Mouse (Mus musculus) lung, embryonic 14.5 days (tissue): ENCODE measurements around the gene Gucy2f. TPM values are rescaled to one million over a fixed set of nuclear protein-coding genes. Genes with fewer than 3 reads are reported as not detected.
"Not testable (repeated sequence)": the region's sequence is repeated elsewhere in the genome, so short reads cannot be mapped to it uniquely, and the experiment has no call there.

Experiments
- ATAC-seq: fragments of 200-750 bp; cut with Nextera tagmentation; 2 replicates; pipeline ENCODE4 v1.8.0; 2017; ENCODE audit warnings: mild to moderate bottlenecking, moderate TSS enrichment, moderate library complexity; ENCODE audit not compliant: insufficient read depth
- DNase-seq: peaks from one replicate; pipeline ENCODE4 v3.0.0-alpha.2; 2015
- H3K27ac ChIP-seq: fragments of 300-500 bp; sonication (generic); 2 replicates; pipeline ENCODE4 v1.5.1; 2014; ENCODE audit warnings: low read depth, mild to moderate bottlenecking, moderate library complexity
- H3K27me3 ChIP-seq: fragments of 300-500 bp; sonication (generic); 2 replicates; pipeline ENCODE4 v1.6.1; 2014; ENCODE audit warnings: low read length, control low read depth; ENCODE audit not compliant: insufficient read depth
- H3K36me3 ChIP-seq: fragments of 300-500 bp; sonication (generic); 2 replicates; pipeline ENCODE4 v1.6.1; 2014; ENCODE audit warnings: control low read depth; ENCODE audit not compliant: insufficient read depth
- H3K4me1 ChIP-seq: fragments of 300-500 bp; sonication (generic); 2 replicates; pipeline ENCODE4 v1.6.1; 2014; ENCODE audit warnings: antibody characterized with exemption, control low read depth; ENCODE audit not compliant: insufficient read depth
- H3K4me2 ChIP-seq: fragments of 300-500 bp; sonication (generic); 2 replicates; pipeline ENCODE4 v1.6.1; 2014; ENCODE audit warnings: mild to moderate bottlenecking
- H3K4me3 ChIP-seq: fragments of 300-500 bp; sonication (generic); 2 replicates; pipeline ENCODE4 v1.5.1; 2014; ENCODE audit warnings: low read depth, low read length
- H3K9ac ChIP-seq: fragments of 300-500 bp; sonication (generic); 2 replicates; pipeline ENCODE4 v1.6.1; 2014
- H3K9me3 ChIP-seq: fragments of 300-500 bp; sonication (generic); 2 replicates; pipeline ENCODE4 v1.6.1; 2016; ENCODE audit warnings: low read depth, low read length, control low read depth
- CTCF ChIP-seq: IDR thresholded peaks from 2 replicates; pipeline ENCODE4 v1.5.1; 2016; ENCODE audit warnings: antibody characterized with exemption, low read depth
- WGBS: fragments of 180-500 bp; shearing (Covaris S2); extraction: QIAGEN DNeasy Blood & Tissue Kit; methylation state at CpG from one replicate; pipeline ENCODE4 v1.1.7; 2014; 5-methylcytosine and 5-hydroxymethylcytosine counted together
- polyA plus RNA-seq: library from polyadenylated mRNA; unstranded; fragments of >200 nt; fragmentation: Nextera tagmentation; extraction: Ambion mirVana; gene quantifications from 2 replicates; pipeline ENCODE4 v1.2.1, GENCODE M21; 2014

Gene Gucy2f
- polyA plus RNA-seq = 0.04 and 0.09 TPM in 2 replicates

DNA sequence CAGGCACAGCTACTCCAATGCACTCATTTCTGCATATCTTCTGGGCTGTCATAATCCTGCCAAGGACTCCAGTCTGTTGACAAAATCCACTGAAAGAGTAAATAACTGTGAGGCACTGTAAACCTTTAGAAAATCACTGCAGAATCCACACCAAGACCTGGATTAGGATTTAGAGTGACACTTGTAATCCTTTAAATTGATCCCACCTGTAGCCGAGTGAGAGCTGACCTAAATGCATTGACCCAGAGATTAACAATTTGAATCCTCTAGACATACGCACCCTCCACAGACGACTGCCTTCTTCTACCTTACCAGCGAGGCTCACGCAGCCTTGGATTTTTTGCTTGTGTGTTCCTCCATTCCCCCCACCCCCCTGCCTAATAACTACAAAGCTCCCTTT lies at the start of gene Gucy2f:
Gucy2f (minus strand) TSS at position 101 of the 400 bp plus-strand sequence.
- WGBS = 12% methylated on average over 5 of the region's 5 CpGs
- no peaks in the 10 kb centered on the region for H3K27me3 ChIP-seq
- no peak within 1 kb of the TSS for H3K9ac ChIP-seq
- DNase-seq = no peak
- no peak within 1 kb of the TSS for H3K4me3 ChIP-seq
- no peak; the same call in 1 of the 2 replicates for ATAC-seq
- H3K27ac ChIP-seq = no peak within 1 kb of the TSS
- no peak within 1 kb of the TSS for H3K4me2 ChIP-seq
- H3K4me1 ChIP-seq = no peaks in the 10 kb centered on the region
- no peak for TF ChIP-seq CTCF
- H3K9me3 ChIP-seq = no peaks in the 10 kb centered on the region
- no peaks in the 10 kb centered on the region for H3K36me3 ChIP-seq

DNA sequence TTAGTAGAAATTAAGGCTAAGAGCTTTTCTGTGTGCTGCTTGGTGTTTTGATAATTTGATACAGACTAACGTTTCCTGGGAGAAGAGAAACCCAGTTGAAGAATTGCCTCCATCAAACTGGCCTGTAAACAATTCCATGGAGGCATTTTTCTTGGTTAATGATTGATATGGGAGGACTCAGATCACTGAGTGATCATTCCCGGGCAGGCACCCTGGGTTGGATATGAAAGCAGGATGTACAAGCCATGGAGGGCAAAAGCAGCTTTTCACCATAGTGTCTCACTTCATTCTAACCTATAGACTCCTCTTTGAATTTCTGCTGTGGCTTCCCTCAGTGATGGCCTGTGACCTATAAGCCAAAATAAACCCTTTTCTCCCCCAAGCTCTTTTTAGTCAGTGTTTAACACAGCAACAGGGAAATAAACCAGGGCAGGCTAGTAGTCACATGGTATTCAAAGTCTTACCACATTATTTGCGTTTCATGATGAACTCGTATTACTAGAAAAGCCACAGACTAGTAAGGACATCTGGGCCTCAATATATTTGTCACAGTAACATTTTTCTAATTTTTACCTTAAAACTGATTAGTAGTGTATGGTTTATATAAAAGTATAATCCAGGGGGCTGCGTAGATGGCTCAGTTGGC lies 49.1 kb upstream of the Gucy2f start:
- DNase-seq (no peak), ATAC-seq (no peak)
- Histone ChIP-seq H3K9me3 (no peaks in the 10 kb centered on the region), H3K36me3 (no peaks in the 10 kb centered on the region), H3K27ac (no peak overlapping the region), H3K4me3 (no peak overlapping the region), H3K4me2 (no peak overlapping the region), H3K4me1 (no peaks in the 10 kb centered on the region), H3K27me3 (no peaks in the 10 kb centered on the region), H3K9ac (no peak overlapping the region)
- whole genome bisulfite sequencing = 64% methylated on average over 5 of the region's 5 CpGs
- TF ChIP-seq CTCF = no peak

DNA sequence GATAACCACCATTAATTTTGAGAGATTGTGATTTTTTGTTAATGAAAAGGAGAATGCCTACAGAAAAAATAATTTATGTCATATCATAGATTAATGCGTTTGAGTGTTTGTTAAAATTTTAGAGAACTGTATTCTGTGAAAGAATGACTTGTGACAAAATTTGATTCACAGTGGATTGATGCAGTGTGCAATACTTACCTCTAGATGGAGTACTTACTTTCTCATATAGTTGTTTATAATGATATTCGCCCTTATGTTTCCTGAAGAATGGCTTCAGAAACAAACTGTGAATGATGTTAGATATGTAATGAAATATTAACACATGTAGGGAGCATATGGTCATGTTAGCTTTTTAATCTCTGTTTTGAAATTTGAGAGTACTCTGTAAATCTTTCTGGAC lies 40.4 kb upstream of the Gucy2f start:
- peak; percentile 25; the same call in 1 of the 2 replicates for TF ChIP-seq CTCF
- Histone ChIP-seq H3K4me3 (no peak overlapping the region), H3K27me3 (no peaks in the 10 kb centered on the region), H3K4me2 (no peak overlapping the region), H3K9ac (no peak overlapping the region), H3K9me3 (no peaks in the 10 kb centered on the region), H3K4me1 (no peaks in the 10 kb centered on the region), H3K27ac (no peak overlapping the region), H3K36me3 (no peaks in the 10 kb centered on the region)
- DNase-seq (peak; percentile 42), ATAC-seq (no peak)
- WGBS = 44% methylated on average over 2 of the region's 2 CpGs

DNA sequence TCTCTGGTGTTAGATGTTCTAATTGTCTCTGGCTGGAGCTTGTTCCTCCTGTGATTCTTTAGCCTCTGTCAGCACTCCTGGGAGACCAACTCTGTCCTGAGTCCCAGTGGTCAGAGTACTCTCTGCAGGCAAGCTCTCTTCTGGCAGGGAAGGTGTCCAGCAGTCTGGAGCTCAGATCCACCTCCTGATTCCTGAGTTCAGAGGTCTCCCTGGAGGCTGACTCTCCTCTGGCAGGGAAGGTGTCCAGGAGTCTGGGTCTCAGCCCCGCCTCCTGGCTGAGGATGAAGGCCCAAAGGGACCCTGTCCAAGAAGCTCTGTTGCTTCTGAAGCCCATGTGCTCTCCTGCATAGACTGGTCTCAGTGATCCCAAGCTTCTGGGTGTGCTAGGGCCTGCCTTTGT lies 39.4 kb upstream of the Gucy2f start:
- not testable (repeated sequence) for DNase-seq, ATAC-seq, H3K36me3 ChIP-seq, H3K4me2 ChIP-seq, H3K27me3 ChIP-seq, H3K9me3 ChIP-seq, H3K27ac ChIP-seq, H3K4me1 ChIP-seq, H3K9ac ChIP-seq, H3K4me3 ChIP-seq
- 89% methylated on average over 1 of the region's 1 CpGs for WGBS

DNA sequence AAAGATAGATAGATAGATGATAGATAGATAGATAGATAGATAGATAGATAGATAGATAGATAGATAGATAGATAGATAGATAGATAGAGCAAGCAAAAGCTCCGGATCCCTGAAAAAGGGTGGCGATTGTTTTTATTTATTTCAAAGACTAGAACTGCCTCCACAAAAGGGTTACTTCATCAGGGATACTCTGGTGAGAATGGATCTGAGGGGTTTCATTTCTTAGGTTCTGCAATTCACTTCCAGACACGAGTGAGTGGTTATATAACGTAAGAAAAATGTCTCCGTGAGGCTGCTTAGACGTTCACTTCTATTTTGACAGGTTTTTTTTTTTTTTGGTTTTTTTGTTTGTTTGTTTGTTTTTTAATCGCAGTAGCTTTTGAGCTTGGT lies 32.0 kb upstream of the Gucy2f start:
- H3K27ac ChIP-seq = no peak overlapping the region
- H3K36me3 ChIP-seq = no peaks in the 10 kb centered on the region
- no peaks in the 10 kb centered on the region for H3K27me3 ChIP-seq
- H3K4me3 ChIP-seq = peak overlapping the region; percentile 45
- WGBS = 43% methylated on average over 7 of the region's 7 CpGs
- no peak overlapping the region; the same call in 1 of the 2 replicates for H3K9ac ChIP-seq
- no peaks in the 10 kb centered on the region for H3K9me3 ChIP-seq
- H3K4me1 ChIP-seq = no peaks in the 10 kb centered on the region
- H3K4me2 ChIP-seq = peak overlapping the region; percentile 53
- no peak for TF ChIP-seq CTCF
- no peak for DNase-seq
- no peak for ATAC-seq

DNA sequence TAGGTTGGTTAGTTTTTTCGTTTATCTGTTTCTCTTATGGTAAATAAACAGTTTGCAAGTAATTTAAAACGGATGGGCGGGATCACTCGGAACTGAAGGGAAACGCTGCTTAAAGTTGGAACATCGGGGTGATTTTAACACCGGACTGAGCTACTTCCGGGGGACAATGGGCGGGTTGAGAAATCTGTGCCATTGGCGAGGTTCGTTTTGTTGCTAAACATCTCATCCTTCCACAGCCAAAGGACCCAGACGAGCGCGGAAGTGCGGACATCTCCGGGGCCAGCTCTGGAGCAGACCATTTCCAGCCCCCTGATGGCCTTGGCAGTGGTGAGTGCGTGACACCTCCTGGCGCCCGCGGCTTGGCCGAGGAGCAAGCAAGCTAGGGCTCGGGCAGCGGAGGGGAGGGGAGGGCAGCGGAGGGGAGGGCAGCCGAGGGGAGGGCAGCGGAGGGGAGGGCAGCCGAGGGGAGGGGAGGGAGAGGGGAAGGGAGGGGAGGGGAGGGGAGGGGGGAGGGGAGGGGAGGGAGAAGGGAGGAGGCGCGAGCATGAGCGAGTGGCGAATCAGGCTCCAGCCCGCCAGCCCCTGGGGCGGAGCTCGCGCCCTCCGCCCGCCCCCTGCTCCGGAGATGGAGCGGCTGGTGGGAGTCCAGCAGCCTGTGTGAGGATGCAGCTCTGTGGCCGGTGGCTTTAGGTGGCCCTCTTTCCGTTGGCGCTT lies 31.5 kb upstream of the Gucy2f start:
- Histone ChIP-seq H3K4me2 (peak overlapping the region; percentile 56), H3K9ac (peak overlapping the region; percentile 51), H3K36me3 (no peaks in the 10 kb centered on the region), H3K27ac (peak overlapping the region; percentile 94), H3K4me1 (no peaks in the 10 kb centered on the region), H3K9me3 (no peaks in the 10 kb centered on the region), H3K27me3 (no peaks in the 10 kb centered on the region), H3K4me3 (peak overlapping the region; percentile 45)
- no peak for TF ChIP-seq CTCF
- DNase-seq (peak; percentile 83), ATAC-seq (peak; percentile 98)
- WGBS = 7% methylated on average over 26 of the region's 42 CpGs

DNA sequence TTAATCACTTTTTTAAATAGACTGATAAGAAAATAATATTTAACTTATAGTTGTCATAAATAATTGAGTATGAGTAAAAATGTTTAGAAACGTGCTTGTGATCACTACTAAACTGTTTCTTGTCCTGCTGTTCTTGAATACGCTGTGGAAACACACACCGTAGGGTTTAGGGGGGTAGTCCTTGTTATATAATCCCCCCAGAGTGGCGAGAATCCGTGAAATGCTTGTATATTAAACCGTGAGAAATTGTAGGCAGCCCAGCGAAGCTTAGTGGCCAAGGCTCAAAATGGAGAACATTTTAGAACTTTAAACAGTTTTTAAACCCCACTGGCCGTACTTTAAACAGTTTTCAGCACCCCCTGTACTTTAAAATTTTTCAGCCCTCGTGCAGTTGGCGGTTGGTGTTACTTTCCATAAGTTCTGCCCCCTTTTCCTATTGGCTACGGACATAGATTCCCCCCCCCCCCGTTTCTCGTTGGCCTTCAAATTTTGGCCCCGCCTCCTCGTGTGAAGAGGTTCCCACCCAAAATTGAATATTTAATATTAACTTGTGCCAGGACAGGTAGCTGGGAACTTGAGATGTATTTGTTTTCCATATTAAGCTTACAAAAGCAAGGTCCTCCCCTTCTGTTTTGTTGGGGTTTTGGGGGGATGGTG lies 30.8 kb upstream of the Gucy2f start:
- H3K4me3 ChIP-seq = peak overlapping the region; percentile 45
- no peak for TF ChIP-seq CTCF
- DNase-seq (peak; percentile 76), ATAC-seq (peak; percentile 70)
- WGBS = 11% methylated on average over 15 of the region's 15 CpGs
- H3K36me3 ChIP-seq = no peaks in the 10 kb centered on the region
- H3K27me3 ChIP-seq = no peaks in the 10 kb centered on the region
- H3K4me2 ChIP-seq = peak overlapping the region; percentile 56
- H3K9me3 ChIP-seq = no peaks in the 10 kb centered on the region
- no peak overlapping the region for H3K9ac ChIP-seq
- no peaks in the 10 kb centered on the region for H3K4me1 ChIP-seq
- peak overlapping the region; percentile 94 for H3K27ac ChIP-seq
